Mouse (Mus musculus): Measurements from ENCODE around the gene Acox3. TPM values are rescaled to one million over a fixed set of nuclear protein-coding genes. Genes with fewer than 3 reads are reported as not detected.
A peak's percentile ranks its signal among the peaks of the same experiment; 100 is the strongest.

Acox3 gene
- 10 to 100 TPM; 21.8 to 28.3 TPM for total RNA-seq (2021)
- 22.5 and 25.5 TPM in 2 replicates for polyA plus RNA-seq (2012; rRNA removed)
- long read RNA-seq, transcript Acox3-202 (19 exons, 3,976 nt): major isoform, 6 of 13 reads
- long read RNA-seq, partial matches to known transcripts: 4 of 13 reads
- long read RNA-seq, other reads (novel, unspliced or antisense): 3 of 13 reads

- Histone ChIP-seq H3K4me3 (peak within 1 kb of the TSS; percentile 93), H3K9ac (ENCODE audit: low read depth, low read length) (peak within 1 kb of the TSS; percentile 68), H3K27me3 (ENCODE audit: control insufficient read depth, insufficient read depth, low read length) (no peaks in the 10 kb centered on the region), H3K4me1 (ENCODE audit: control insufficient read depth, insufficient read depth, low read length) (peaks cover 3% of the 10 kb centered on the region), H3K36me3 (ENCODE audit: control insufficient read depth, insufficient read depth, low read length) (no peaks in the 10 kb centered on the region), H3K79me2 (replicated peaks; ENCODE audit: control insufficient read depth, insufficient read depth, low read length) (no peaks in the 10 kb centered on the region), H3K27ac (peak within 1 kb of the TSS; percentile 88)
- TF ChIP-seq POLR2A (IDR thresholded peaks at IDR 0.05; ENCODE audit: insufficient read depth, low read depth, low read length) (peak; percentile 85), EP300 (IDR thresholded peaks at IDR 0.05; ENCODE audit: insufficient read depth, low read depth, low read length) (0 out of 2 replicates have a peak, but pooled peaks have one; percentile 44), CTCF (IDR thresholded peaks at IDR 0.05) (no peak)
- WGBS: under 1% methylated on average over 35 of the region's 35 CpGs
- intact Hi-C loops (cut with DNase I): loop anchor here (1.0 to 5.0 kb wide), 2 partner anchors 8 to 175 kb away; partner anchors contain the start of gene Ablim2
- peak; percentile 96 to 97 for DNase-seq
Observed at GRCm38 (mm10) chr5:35582445-35583220, at the start of gene Acox3. Gene Acox3 (plus strand): TSS chr5:35583040.

GRCm38 (mm10) chr5:35536271-35536670, 46.6 kb upstream of the Acox3 start:
- no peaks in the 10 kb centered on the region for H3K4me1 ChIP-seq (ENCODE audit: control insufficient read depth, insufficient read depth, low read length)
- intact Hi-C loops (cut with DNase I): no loop called here
- no peaks in the 10 kb centered on the region for H3K79me2 ChIP-seq (replicated peaks; ENCODE audit: control insufficient read depth, insufficient read depth, low read length)
- no peak for DNase-seq
- H3K27ac ChIP-seq: no peak overlapping the region
- WGBS: 66% methylated on average over 3 of the region's 3 CpGs
- H3K9ac ChIP-seq (ENCODE audit: low read depth, low read length): no peak overlapping the region
- no peaks in the 10 kb centered on the region for H3K36me3 ChIP-seq (ENCODE audit: control insufficient read depth, insufficient read depth, low read length)
- TF ChIP-seq POLR2A (IDR thresholded peaks at IDR 0.05; ENCODE audit: insufficient read depth, low read depth, low read length): no peak
- TF ChIP-seq CTCF (IDR thresholded peaks at IDR 0.05): peak; percentile 53
- no peak for TF ChIP-seq EP300 (IDR thresholded peaks at IDR 0.05; ENCODE audit: insufficient read depth, low read depth, low read length)
- no peaks in the 10 kb centered on the region; the same call in 1 of the 2 replicates for H3K27me3 ChIP-seq (ENCODE audit: control insufficient read depth, insufficient read depth, low read length)
- H3K4me3 ChIP-seq: no peak overlapping the region

GRCm38 (mm10) chr5:35537474-35537873, 45.4 kb upstream of the Acox3 start:
- no peaks in the 10 kb centered on the region for H3K36me3 ChIP-seq (ENCODE audit: control insufficient read depth, insufficient read depth, low read length)
- no peaks in the 10 kb centered on the region; the same call in 1 of the 2 replicates for H3K27me3 ChIP-seq (ENCODE audit: control insufficient read depth, insufficient read depth, low read length)
- no peak overlapping the region for H3K9ac ChIP-seq (ENCODE audit: low read depth, low read length)
- intact Hi-C loops (cut with DNase I): no loop called here
- no peak for DNase-seq
- H3K4me1 ChIP-seq (ENCODE audit: control insufficient read depth, insufficient read depth, low read length): no peaks in the 10 kb centered on the region
- no peak overlapping the region for H3K4me3 ChIP-seq
- H3K27ac ChIP-seq: no peak overlapping the region
- no peak for TF ChIP-seq POLR2A (IDR thresholded peaks at IDR 0.05; ENCODE audit: insufficient read depth, low read depth, low read length)
- TF ChIP-seq EP300 (IDR thresholded peaks at IDR 0.05; ENCODE audit: insufficient read depth, low read depth, low read length): no peak
- TF ChIP-seq CTCF (IDR thresholded peaks at IDR 0.05): no peak
- 52% methylated on average over 1 of the region's 1 CpGs for WGBS
- H3K79me2 ChIP-seq (replicated peaks; ENCODE audit: control insufficient read depth, insufficient read depth, low read length): no peaks in the 10 kb centered on the region

GRCm38 (mm10) chr5:35538022-35538421, 44.8 kb upstream of the Acox3 start:
- Histone ChIP-seq H3K4me1 (ENCODE audit: control insufficient read depth, insufficient read depth, low read length) (no peaks in the 10 kb centered on the region), H3K4me3 (no peak overlapping the region), H3K36me3 (ENCODE audit: control insufficient read depth, insufficient read depth, low read length) (no peaks in the 10 kb centered on the region), H3K9ac (ENCODE audit: low read depth, low read length) (no peak overlapping the region), H3K27ac (no peak overlapping the region), H3K79me2 (replicated peaks; ENCODE audit: control insufficient read depth, insufficient read depth, low read length) (no peaks in the 10 kb centered on the region), H3K27me3 (ENCODE audit: control insufficient read depth, insufficient read depth, low read length) (no peaks in the 10 kb centered on the region; the same call in 1 of the 2 replicates)
- WGBS: 50% methylated on average over 3 of the region's 3 CpGs
- intact Hi-C loops (cut with DNase I): no loop called here
- peak in 1 of 2 experiments; percentile 60 for DNase-seq
- no peak for TF ChIP-seq EP300 (IDR thresholded peaks at IDR 0.05; ENCODE audit: insufficient read depth, low read depth, low read length)
- TF ChIP-seq CTCF (IDR thresholded peaks at IDR 0.05): no peak
- no peak for TF ChIP-seq POLR2A (IDR thresholded peaks at IDR 0.05; ENCODE audit: insufficient read depth, low read depth, low read length)

- DNase-seq: no peak
- Histone ChIP-seq H3K4me1 (ENCODE audit: control insufficient read depth, insufficient read depth, low read length) (no peaks in the 10 kb centered on the region), H3K27ac (no peak overlapping the region), H3K9ac (ENCODE audit: low read depth, low read length) (no peak overlapping the region), H3K36me3 (ENCODE audit: control insufficient read depth, insufficient read depth, low read length) (no peaks in the 10 kb centered on the region), H3K27me3 (ENCODE audit: control insufficient read depth, insufficient read depth, low read length) (no peaks in the 10 kb centered on the region; the same call in 1 of the 2 replicates), H3K4me3 (no peak overlapping the region), H3K79me2 (replicated peaks; ENCODE audit: control insufficient read depth, insufficient read depth, low read length) (no peaks in the 10 kb centered on the region)
- WGBS: 42% methylated on average over 4 of the region's 4 CpGs
- no peak for TF ChIP-seq EP300 (IDR thresholded peaks at IDR 0.05; ENCODE audit: insufficient read depth, low read depth, low read length)
- intact Hi-C loops (cut with DNase I): no loop called here
Observed at GRCm38 (mm10) chr5:35539576-35539975, 43.3 kb upstream of the Acox3 start.

- H3K36me3 ChIP-seq (ENCODE audit: control insufficient read depth, insufficient read depth, low read length): no peaks in the 10 kb centered on the region
- no peaks in the 10 kb centered on the region for H3K4me1 ChIP-seq (ENCODE audit: control insufficient read depth, insufficient read depth, low read length)
- intact Hi-C loops (cut with DNase I): no loop called here
- TF ChIP-seq CTCF (IDR thresholded peaks at IDR 0.05) (no peak), POLR2A (IDR thresholded peaks at IDR 0.05; ENCODE audit: insufficient read depth, low read depth, low read length) (no peak), EP300 (IDR thresholded peaks at IDR 0.05; ENCODE audit: insufficient read depth, low read depth, low read length) (no peak)
- H3K27me3 ChIP-seq (ENCODE audit: control insufficient read depth, insufficient read depth, low read length): no peaks in the 10 kb centered on the region; the same call in 1 of the 2 replicates
- H3K27ac ChIP-seq: no peak overlapping the region
- no peak for DNase-seq
- 58% methylated on average over 5 of the region's 5 CpGs for WGBS
- no peak overlapping the region for H3K4me3 ChIP-seq
- no peak overlapping the region for H3K9ac ChIP-seq (ENCODE audit: low read depth, low read length)
- no peaks in the 10 kb centered on the region for H3K79me2 ChIP-seq (replicated peaks; ENCODE audit: control insufficient read depth, insufficient read depth, low read length)
Observed at GRCm38 (mm10) chr5:35540555-35540954, 42.3 kb upstream of the Acox3 start.

Data from heart, adult 2 months (tissue).